In the genomic region with DNA sequence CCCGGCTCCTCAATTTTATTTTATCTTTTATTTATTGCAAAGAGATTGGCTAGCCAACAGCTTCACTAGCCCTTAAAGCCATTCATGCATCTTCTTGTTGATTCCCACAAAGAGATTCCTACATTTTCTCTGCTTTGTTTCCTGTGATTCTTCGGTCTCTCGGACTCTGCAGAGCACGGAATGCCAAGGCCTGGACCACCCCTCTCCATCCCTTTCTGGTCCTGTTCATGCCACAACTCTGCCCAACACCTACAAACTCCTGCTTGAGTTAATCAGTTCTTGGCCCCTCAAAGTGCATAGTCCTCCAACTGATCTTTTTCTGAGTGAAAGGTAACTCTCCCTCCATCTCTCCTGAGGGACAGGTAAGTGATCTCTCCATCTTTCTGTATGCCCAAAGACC, we compare ENCODE assay signal across 19 mouse cellular contexts. TPM values are rescaled to one million over a fixed set of nuclear protein-coding genes. Genes with fewer than 3 reads are reported as not detected.
DNase-seq lines count a peak whose midpoint lies in the region.
"Had no signal": no experiment of that assay in that cellular context is flagged by ENCODE, and none has a peak within 500 bp of the region (broad histone marks: within the 10 kb centered on the region; RNA-seq: fewer than 3 reads in every experiment).

No protein-coding gene starts in this region.

- intact Hi-C loops in heart, postnatal 25 days (cut with DNase I), result no loop called here

- no peaks in the 10 kb centered on the region for H3K27me3 ChIP-seq in heart, embryonic 10.5 days (ENCODE audit: insufficient read depth, poor library complexity, severe bottlenecking)
- H3K27me3 ChIP-seq: CH12.LX, Patski had no signal

- no peaks in the 10 kb centered on the region for H3K4me1 ChIP-seq in heart, embryonic 10.5 days

- no peaks in the 10 kb centered on the region for H3K36me3 ChIP-seq in heart, embryonic 10.5 days
- H3K36me3 ChIP-seq: G1E had no signal

- no peak overlapping the region for H3K27ac ChIP-seq in heart, embryonic 10.5 days

- WGBS in heart, embryonic 10.5 days, result 85% methylated on average over 4 of the region's 4 CpGs

- DNase-seq in heart, adult 11 months, result peak; percentile 53
- no peak for DNase-seq in heart, adult 18-20 months
- DNase-seq in heart, embryonic 10.5 days (ENCODE audit: low spot score), result peak; percentile 59
- no peak for DNase-seq in heart, postnatal 25 days (ENCODE audit: low spot score)
- DNase-seq: adrenal gland, adult 2 months; adrenal gland, adult 8-10 months; adrenal gland, postnatal 10 days; adrenal gland, postnatal 14 days; adrenal gland, postnatal 25 days; adrenal gland, postnatal 36 days; B cell, adult 2 months; cerebellum, adult 11 months; cerebellum, adult 11-12 months; cerebellum, adult 18-20 months had no signal

- H3K4me3 ChIP-seq in heart, embryonic 10.5 days, result no peak overlapping the region

- no peaks in the 10 kb centered on the region for H3K9me3 ChIP-seq in heart, embryonic 10.5 days
- H3K9me3 ChIP-seq: G1E had no signal

RNA-seq across cellular contexts. Expression of a gene that starts 58.4 kb away (rescaled TPM):
- 10 to 100 TPM; 16.1 to 17.9 TPM for total RNA-seq in heart, adult 18-20 months (2021)
- polyA plus RNA-seq in heart, embryonic 10.5 days (2016; fragmentation: Nextera tagmentation; extraction: Ambion mirVana), result 26.4 and 28.1 TPM in 2 replicates
- 10 to 100 TPM; 17.4 to 17.9 TPM for total RNA-seq in heart, postnatal 25 days (2021)

RNA-seq across cellular contexts. Expression of a gene that starts 59.2 kb away (rescaled TPM):
- under 1 TPM in 1 of 2 experiments, not detected in 1; 0.62 TPM for total RNA-seq in heart, adult 18-20 months (2021)
- polyA plus RNA-seq in heart, embryonic 10.5 days (2016; fragmentation: Nextera tagmentation; extraction: Ambion mirVana), result 2.7 TPM in 2 replicates
- total RNA-seq in heart, postnatal 25 days (2021), result not detected
- total RNA-seq: CH12.LX, G1E had no signal
- polyA plus RNA-seq: activated CD4-positive, CD25-positive, alpha-beta regulatory T cell, adult 4 months; CD4-positive, CD25-positive, alpha-beta regulatory T cell, adult 4 months had no signal

Comparison
In these comparisons a context has a peak if more than half of its experiments do, and no peak if none do; other contexts are left out.
1. DNase-seq: peak in heart, adult 11 months (single experiment) and heart, embryonic 10.5 days (single experiment); none in heart, adult 18-20 months (0 of 2) and heart, postnatal 25 days (single experiment).